Mouse (Mus musculus) myocyte (in vitro differentiated cells): ENCODE data around the gene D030056L22Rik.

Source experiments
- CEBPB ChIP-seq: IDR thresholded peaks from 2 replicates; pipeline ENCODE4 v1.6.1; 2011; ENCODE audit warnings: mild to moderate bottlenecking, moderate library complexity; ENCODE audit not compliant: poor library complexity, insufficient read depth, severe bottlenecking
- POLR2A ChIP-seq: IDR thresholded peaks from one replicate; pipeline ENCODE4 v1.6.1; 2011; ENCODE audit warnings: low read depth, mild to moderate bottlenecking, control low read depth, moderate library complexity; ENCODE audit not compliant: insufficient read length
- POLR2AphosphoS2 ChIP-seq: IDR thresholded peaks from one replicate; pipeline ENCODE4 v1.6.1; 2011; ENCODE audit warnings: low read depth, control low read depth; ENCODE audit not compliant: insufficient read length

DNA sequence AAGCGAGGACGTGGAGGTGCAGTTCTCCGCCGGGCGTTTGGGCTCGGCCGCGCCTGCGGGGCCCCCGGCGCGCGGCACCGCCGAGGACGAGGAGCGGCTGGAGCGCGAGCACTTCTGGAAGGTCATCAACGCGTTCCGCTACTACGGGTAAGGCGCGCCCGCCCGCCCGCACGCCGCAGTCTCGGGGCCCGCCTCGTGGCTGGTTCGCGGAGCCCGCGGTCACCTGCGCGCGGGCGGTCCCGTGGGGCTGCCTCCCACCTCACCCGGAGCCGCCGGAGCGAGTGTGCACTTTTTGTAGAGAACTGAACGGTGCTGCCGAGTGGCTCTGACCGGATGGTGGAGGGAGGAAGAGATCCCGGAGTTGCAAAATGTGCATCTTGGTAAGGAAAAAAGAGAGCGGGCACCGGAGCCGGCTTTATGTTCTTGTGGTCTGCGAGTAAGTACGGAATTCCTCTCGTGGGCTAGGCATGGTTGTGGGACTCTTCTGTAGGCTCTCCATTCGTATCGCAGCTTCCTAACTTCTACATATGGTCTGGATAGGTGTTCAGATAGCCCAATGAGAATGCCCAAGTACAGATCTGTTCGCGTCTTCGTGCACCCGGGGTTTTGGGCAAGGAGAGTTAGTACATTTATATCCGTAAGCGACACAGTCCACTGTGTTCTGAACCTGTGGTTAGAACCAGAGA, 41.8 kb upstream of the D030056L22Rik start:
- TF ChIP-seq POLR2A (no peak), POLR2AphosphoS2 (no peak), CEBPB (no peak)
